ENCODE assay signal across 22 mouse cellular contexts in the genomic region with DNA sequence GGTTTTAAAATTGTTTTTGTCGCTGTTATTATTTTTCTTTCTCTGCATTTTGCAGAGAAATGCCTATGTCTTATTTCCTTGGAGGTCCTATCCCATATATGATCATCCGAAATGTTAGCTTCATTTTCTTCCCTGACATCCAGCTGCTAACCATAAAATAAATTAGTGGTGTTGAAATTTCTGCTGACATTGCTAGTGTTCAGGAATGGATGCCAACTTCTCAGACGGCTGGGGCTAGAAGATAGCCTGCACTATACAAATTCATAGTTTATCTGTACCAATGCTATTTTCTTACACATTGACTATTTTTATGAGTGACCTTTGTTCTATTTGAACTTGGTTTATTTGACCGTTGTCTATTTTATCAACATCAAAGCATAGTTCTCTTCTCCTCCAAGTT. TPM values are rescaled to one million over a fixed set of nuclear protein-coding genes. Genes with fewer than 3 reads are reported as not detected.
DNase-seq lines count a peak whose midpoint lies in the region; ATAC-seq lines count a peak whose summit lies in the region.
"Had no signal": no experiment of that assay in that cellular context is flagged by ENCODE, and none has a peak within 500 bp of the region (broad histone marks: within the 10 kb centered on the region; RNA-seq: fewer than 3 reads in every experiment).

No protein-coding gene starts in this region.

- H3K9ac ChIP-seq in forebrain, embryonic 13.5 days = no peak overlapping the region
- no peak overlapping the region for H3K9ac ChIP-seq in intestine, embryonic 16.5 days (ENCODE audit: low read depth, low read length)
- H3K9ac ChIP-seq in intestine, embryonic 15.5 days = no peak overlapping the region
- no peak overlapping the region for H3K9ac ChIP-seq in midbrain, embryonic 13.5 days (replicated peaks)
- no peak overlapping the region for H3K9ac ChIP-seq in neural tube, embryonic 14.5 days (replicated peaks; ENCODE audit: low read depth, low read length)
- H3K9ac ChIP-seq: kidney, embryonic 15.5 days; limb, embryonic 15.5 days; liver, embryonic 15.5 days had no signal

- WGBS in forebrain, embryonic 10.5 days = 58% methylated on average over 4 of the region's 4 CpGs
- 42% methylated on average over 4 of the region's 4 CpGs for WGBS in forebrain, embryonic 13.5 days
- WGBS in intestine, embryonic 16.5 days = 42% methylated on average over 4 of the region's 4 CpGs
- 45% methylated on average over 4 of the region's 4 CpGs for WGBS in intestine, embryonic 15.5 days
- WGBS in midbrain, embryonic 13.5 days = 39% methylated on average over 4 of the region's 4 CpGs
- 64% methylated on average over 4 of the region's 4 CpGs for WGBS in midbrain, embryonic 10.5 days
- 37% methylated on average over 4 of the region's 4 CpGs for WGBS in neural tube, embryonic 14.5 days

- no peak for ATAC-seq in forebrain, embryonic 13.5 days
- peak; percentile 44; the same call in 1 of the 2 replicates for ATAC-seq in intestine, embryonic 16.5 days
- no peak for ATAC-seq in intestine, embryonic 15.5 days
- ATAC-seq in midbrain, embryonic 13.5 days = no peak
- ATAC-seq in neural tube, embryonic 14.5 days (ENCODE audit: low read depth) = no peak
- ATAC-seq: activated CD4-positive, CD25-positive, alpha-beta regulatory T cell, adult 4 months; CD4-positive, CD25-positive, alpha-beta regulatory T cell, adult 4 months; inflammation-experienced regulatory T-cells, adult 6 months had no signal

- intact Hi-C loops in gastrocnemius, postnatal 36 days (cut with DNase I) = no loop called here

- peaks cover 66% of the 10 kb centered on the region for H3K4me1 ChIP-seq in forebrain, embryonic 10.5 days
- H3K4me1 ChIP-seq in forebrain, embryonic 13.5 days = peaks cover 55% of the 10 kb centered on the region
- H3K4me1 ChIP-seq in intestine, embryonic 16.5 days (ENCODE audit: control insufficient read depth, insufficient read depth, low read length) = peaks cover 19% of the 10 kb centered on the region
- peaks cover 13% of the 10 kb centered on the region; the same call in 1 of the 2 replicates for H3K4me1 ChIP-seq in intestine, embryonic 15.5 days (replicated peaks)
- H3K4me1 ChIP-seq in midbrain, embryonic 13.5 days (replicated peaks) = peaks cover 58% of the 10 kb centered on the region
- peaks cover 68% of the 10 kb centered on the region for H3K4me1 ChIP-seq in midbrain, embryonic 10.5 days
- peaks cover 25% of the 10 kb centered on the region for H3K4me1 ChIP-seq in neural tube, embryonic 14.5 days (ENCODE audit: control insufficient read depth, insufficient read depth, low read length)
- H3K4me1 ChIP-seq: liver, embryonic 15.5 days; megakaryocyte, embryonic 14.5 days had no signal

- H3K27me3 ChIP-seq in forebrain, embryonic 10.5 days (ENCODE audit: poor library complexity, severe bottlenecking) = no peaks in the 10 kb centered on the region
- no peaks in the 10 kb centered on the region for H3K27me3 ChIP-seq in forebrain, embryonic 13.5 days
- H3K27me3 ChIP-seq in intestine, embryonic 16.5 days (replicated peaks; ENCODE audit: control insufficient read depth, insufficient read depth, low read length) = no peaks in the 10 kb centered on the region
- no peaks in the 10 kb centered on the region for H3K27me3 ChIP-seq in intestine, embryonic 15.5 days (replicated peaks)
- peaks cover 8% of the 10 kb centered on the region for H3K27me3 ChIP-seq in midbrain, embryonic 13.5 days
- H3K27me3 ChIP-seq in midbrain, embryonic 10.5 days (ENCODE audit: low read depth, poor library complexity, severe bottlenecking) = peaks cover 63% of the 10 kb centered on the region
- H3K27me3 ChIP-seq in neural tube, embryonic 14.5 days (ENCODE audit: control insufficient read depth, insufficient read depth, low read length) = no peaks in the 10 kb centered on the region
- H3K27me3 ChIP-seq: kidney, embryonic 15.5 days; limb, embryonic 15.5 days; liver, embryonic 15.5 days; megakaryocyte, embryonic 14.5 days had no signal

- peaks cover 6% of the 10 kb centered on the region; the same call in 1 of the 2 replicates for H3K36me3 ChIP-seq in forebrain, embryonic 10.5 days (replicated peaks)
- H3K36me3 ChIP-seq in forebrain, embryonic 13.5 days (ENCODE audit: poor library complexity, severe bottlenecking) = no peaks in the 10 kb centered on the region
- no peaks in the 10 kb centered on the region for H3K36me3 ChIP-seq in intestine, embryonic 16.5 days (ENCODE audit: control insufficient read depth, insufficient read depth, low read length)
- H3K36me3 ChIP-seq in intestine, embryonic 15.5 days = no peaks in the 10 kb centered on the region
- H3K36me3 ChIP-seq in midbrain, embryonic 13.5 days = 0 out of 2 replicates have a peak, but pooled peaks cover 5% of the 10 kb centered on the region
- H3K36me3 ChIP-seq in midbrain, embryonic 10.5 days = peaks cover 10% of the 10 kb centered on the region; the same call in 1 of the 2 replicates
- H3K36me3 ChIP-seq in neural tube, embryonic 14.5 days (ENCODE audit: control insufficient read depth, insufficient read depth, low read length) = no peaks in the 10 kb centered on the region
- H3K36me3 ChIP-seq: liver, embryonic 15.5 days had no signal

- H3K9me3 ChIP-seq in forebrain, embryonic 10.5 days = no peaks in the 10 kb centered on the region
- H3K9me3 ChIP-seq in forebrain, embryonic 13.5 days (replicated peaks) = no peaks in the 10 kb centered on the region
- H3K9me3 ChIP-seq in intestine, embryonic 16.5 days (ENCODE audit: control insufficient read depth, low read length) = no peaks in the 10 kb centered on the region
- H3K9me3 ChIP-seq in intestine, embryonic 15.5 days = no peaks in the 10 kb centered on the region
- H3K9me3 ChIP-seq in midbrain, embryonic 13.5 days = no peaks in the 10 kb centered on the region
- no peaks in the 10 kb centered on the region for H3K9me3 ChIP-seq in midbrain, embryonic 10.5 days (replicated peaks)
- no peaks in the 10 kb centered on the region for H3K9me3 ChIP-seq in neural tube, embryonic 14.5 days (ENCODE audit: control insufficient read depth, low read length)
- H3K9me3 ChIP-seq: kidney, embryonic 15.5 days; limb, embryonic 15.5 days; liver, embryonic 15.5 days had no signal

- DNase-seq in forebrain, embryonic 10.5 days (ENCODE audit: extremely low spot score, low spot score) = no peak
- DNase-seq in midbrain, embryonic 10.5 days (ENCODE audit: low spot score) = no peak
- no peak for DNase-seq in gastrocnemius, postnatal 36 days
- DNase-seq: adrenal gland, postnatal 25 days; cerebellum, adult 18-20 months; lung, postnatal 14 days; right cerebral cortex, postnatal 4 days had no signal

- H3K4me3 ChIP-seq in forebrain, embryonic 10.5 days = no peak overlapping the region
- no peak overlapping the region for H3K4me3 ChIP-seq in forebrain, embryonic 13.5 days
- H3K4me3 ChIP-seq in intestine, embryonic 16.5 days (ENCODE audit: low read length) = no peak overlapping the region
- no peak overlapping the region for H3K4me3 ChIP-seq in intestine, embryonic 15.5 days (replicated peaks)
- no peak overlapping the region for H3K4me3 ChIP-seq in midbrain, embryonic 13.5 days (replicated peaks)
- H3K4me3 ChIP-seq in midbrain, embryonic 10.5 days = no peak overlapping the region
- H3K4me3 ChIP-seq in neural tube, embryonic 14.5 days (ENCODE audit: low read depth, low read length) = no peak overlapping the region
- H3K4me3 ChIP-seq: kidney, embryonic 15.5 days; limb, embryonic 15.5 days; liver, embryonic 15.5 days; megakaryocyte, embryonic 14.5 days; myocyte had no signal

- H3K4me2 ChIP-seq in forebrain, embryonic 13.5 days = no peak overlapping the region
- no peak overlapping the region for H3K4me2 ChIP-seq in intestine, embryonic 16.5 days (ENCODE audit: low read depth, low read length)
- H3K4me2 ChIP-seq in intestine, embryonic 15.5 days (replicated peaks) = no peak overlapping the region
- H3K4me2 ChIP-seq in midbrain, embryonic 13.5 days (replicated peaks) = peak overlapping the region; percentile 32; the same call in 1 of the 2 replicates
- H3K4me2 ChIP-seq in neural tube, embryonic 14.5 days (ENCODE audit: low read depth, low read length) = no peak overlapping the region
- H3K4me2 ChIP-seq: heart, embryonic 11.5 days; limb, embryonic 15.5 days; liver, embryonic 15.5 days had no signal

- H3K27ac ChIP-seq in forebrain, embryonic 10.5 days = 0 out of 2 replicates have a peak overlapping the region, but pooled peaks have one; percentile 71
- H3K27ac ChIP-seq in forebrain, embryonic 13.5 days = no peak overlapping the region
- H3K27ac ChIP-seq in intestine, embryonic 16.5 days (ENCODE audit: low read length) = no peak overlapping the region
- no peak overlapping the region for H3K27ac ChIP-seq in intestine, embryonic 15.5 days
- H3K27ac ChIP-seq in midbrain, embryonic 13.5 days = peak overlapping the region; percentile 72
- H3K27ac ChIP-seq in midbrain, embryonic 10.5 days (replicated peaks) = no peak overlapping the region
- H3K27ac ChIP-seq in neural tube, embryonic 14.5 days (ENCODE audit: low read depth, low read length) = peak overlapping the region; percentile 59; the same call in 1 of the 2 replicates
- H3K27ac ChIP-seq: limb, embryonic 15.5 days; liver, embryonic 15.5 days; stomach, postnatal 0 days had no signal

RNA-seq across cellular contexts. Expression of a gene that starts 20.8 kb away (rescaled TPM):
- polyA plus RNA-seq in forebrain, embryonic 10.5 days (2016; fragmentation: Nextera tagmentation; extraction: Ambion mirVana) = 142 and 150 TPM in 2 replicates
- 421 and 545 TPM in 2 replicates for polyA plus RNA-seq in forebrain, embryonic 13.5 days (2015; fragmentation: Nextera tagmentation; extraction: Ambion mirVana)
- 198 and 222 TPM in 2 replicates for polyA plus RNA-seq in intestine, embryonic 16.5 days (2015; fragmentation: Nextera tagmentation; extraction: Ambion mirVana)
- 283 and 350 TPM in 2 replicates for polyA plus RNA-seq in intestine, embryonic 15.5 days (2015; fragmentation: Nextera tagmentation; extraction: Ambion mirVana)
- 499 and 584 TPM in 2 replicates for polyA plus RNA-seq in midbrain, embryonic 13.5 days (2015; fragmentation: Nextera tagmentation; extraction: Ambion mirVana)
- polyA plus RNA-seq in midbrain, embryonic 10.5 days (2016; fragmentation: Nextera tagmentation; extraction: Ambion mirVana) = 154 and 174 TPM in 2 replicates
- 674 and 756 TPM in 2 replicates for polyA plus RNA-seq in neural tube, embryonic 14.5 days (2014; fragmentation: Nextera tagmentation; extraction: Ambion mirVana)
- total RNA-seq in gastrocnemius, postnatal 36 days (2021) = 1 to 10 TPM; 1.9 to 2.1 TPM
- polyA plus RNA-seq: activated CD4-positive, CD25-positive, alpha-beta regulatory T cell, adult 4 months; CD4-positive, CD25-positive, alpha-beta regulatory T cell, adult 4 months had no signal

Comparison
In these comparisons a context has a peak if more than half of its experiments do, and no peak if none do; other contexts are left out.
1. H3K27ac ChIP-seq: peak in forebrain, embryonic 10.5 days (single experiment), midbrain, embryonic 13.5 days (single experiment) and neural tube, embryonic 14.5 days (single experiment); none in forebrain, embryonic 13.5 days (single experiment), intestine, embryonic 16.5 days (single experiment), intestine, embryonic 15.5 days (single experiment) and midbrain, embryonic 10.5 days (single experiment).